Mouse (Mus musculus) retina, postnatal 7 days (tissue): ENCODE results near the gene Pax2.

ENCODE experiments used
- DNase-seq: peaks from one replicate; pipeline ENCODE4 v3.0.0-alpha.2; 2012; ENCODE audit warnings: low read depth, low spot score

Pax2 gene

GRCm38 (mm10) chr19:44755693-44756420, at the start of gene Pax2:
Gene Pax2 (plus strand): TSS chr19:44756045.
- DNase-seq, result no peak

DNA sequence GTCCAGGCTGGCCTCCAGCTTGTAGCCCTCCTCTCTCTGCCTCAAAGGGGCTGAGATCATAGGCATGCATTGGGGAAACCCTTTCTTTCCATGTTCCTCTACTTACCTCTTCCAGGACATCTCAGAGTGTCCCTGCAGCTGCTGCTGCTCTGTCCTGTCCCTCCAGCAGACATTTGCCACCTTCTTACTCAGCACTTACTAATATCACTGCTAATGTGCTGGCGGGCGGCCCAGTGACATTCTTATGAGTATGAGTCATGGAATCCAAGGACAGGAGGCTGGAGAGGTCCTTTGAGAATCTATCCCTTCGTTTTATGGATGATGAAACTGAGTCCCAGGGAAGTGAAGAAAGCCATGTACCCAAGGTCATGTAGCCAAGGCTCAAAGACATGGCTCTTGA, 47.0 kb upstream of the Pax2 start:
- no peak for DNase-seq

- DNase-seq, result no peak
Observed at GRCm38 (mm10) chr19:44716731-44717600, 38.9 kb upstream of the Pax2 start.

GRCm38 (mm10) chr19:44719292-44720193, 36.3 kb upstream of the Pax2 start:
- no peak for DNase-seq

- DNase-seq, result no peak
Observed at GRCm38 (mm10) chr19:44720194-44720521, 35.7 kb upstream of the Pax2 start.

- DNase-seq, result no peak
Observed at GRCm38 (mm10) chr19:44723611-44724440, 32.0 kb upstream of the Pax2 start.

GRCm38 (mm10) chr19:44725951-44726791, 29.7 kb upstream of the Pax2 start:
- no peak for DNase-seq

DNA sequence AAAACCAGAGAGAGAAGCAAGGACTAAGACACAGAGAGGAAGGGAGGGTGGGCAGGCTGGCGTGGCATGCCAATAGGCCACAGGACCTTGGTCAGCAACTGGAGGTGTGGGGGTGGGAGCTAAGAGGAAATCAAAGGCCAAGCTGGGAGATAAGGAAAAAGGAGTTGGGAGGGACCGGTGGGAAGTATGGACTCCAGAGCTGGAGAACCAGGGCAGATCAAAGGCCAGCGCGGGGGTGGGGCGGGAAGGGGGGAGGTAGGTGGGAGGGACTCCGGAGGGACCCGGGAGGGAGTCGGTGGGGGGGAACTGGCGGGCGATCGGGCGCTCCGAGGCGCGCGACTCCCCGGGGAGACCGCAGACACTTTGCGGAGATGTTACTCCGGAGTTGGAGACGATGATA, 21.7 kb upstream of the Pax2 start:
- DNase-seq, result no peak

GRCm38 (mm10) chr19:44734682-44735081, 21.2 kb upstream of the Pax2 start:
- DNase-seq, result no peak

DNA sequence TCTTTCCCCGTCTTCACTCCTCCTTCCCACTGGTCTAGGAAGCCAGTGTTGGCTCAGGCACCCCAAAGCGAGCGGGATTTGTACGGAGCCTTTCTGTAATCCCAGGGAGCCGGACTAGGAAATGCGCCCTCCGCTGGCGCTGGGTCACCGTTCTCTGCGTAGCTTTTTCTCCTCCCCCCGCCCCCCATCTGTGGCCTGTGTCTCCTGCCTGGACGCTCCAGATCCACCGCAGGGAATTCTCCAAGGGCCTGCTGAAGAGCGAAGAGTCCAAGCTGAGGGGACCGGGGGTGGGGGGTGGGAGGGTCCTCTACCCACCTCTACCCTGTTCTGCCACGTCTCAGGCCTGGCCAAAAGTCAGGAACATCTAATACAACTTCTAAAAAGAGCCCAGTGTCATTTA, 15.5 kb upstream of the Pax2 start:
- DNase-seq, result no peak

- no peak for DNase-seq
Observed at GRCm38 (mm10) chr19:44741091-44741763, 14.6 kb upstream of the Pax2 start.

DNA sequence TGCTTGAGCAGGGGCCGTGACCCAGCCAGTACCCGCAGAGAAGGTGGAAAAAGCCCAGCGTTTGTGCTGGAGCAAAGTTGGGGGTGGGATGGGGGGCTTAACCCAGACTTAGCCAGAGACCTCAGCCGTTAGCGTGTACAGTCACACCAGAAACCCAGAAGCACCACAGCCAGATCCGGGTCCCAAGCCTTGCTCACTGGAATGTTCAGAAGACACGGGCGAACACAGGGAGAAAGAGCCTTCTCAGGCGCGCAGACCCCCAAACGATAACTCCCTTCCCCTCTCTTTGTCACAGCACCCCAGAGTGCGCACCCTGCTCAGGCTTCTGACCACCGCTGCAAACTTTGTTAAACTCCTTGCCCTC, 14.1 kb upstream of the Pax2 start:
- DNase-seq, result no peak

DNA sequence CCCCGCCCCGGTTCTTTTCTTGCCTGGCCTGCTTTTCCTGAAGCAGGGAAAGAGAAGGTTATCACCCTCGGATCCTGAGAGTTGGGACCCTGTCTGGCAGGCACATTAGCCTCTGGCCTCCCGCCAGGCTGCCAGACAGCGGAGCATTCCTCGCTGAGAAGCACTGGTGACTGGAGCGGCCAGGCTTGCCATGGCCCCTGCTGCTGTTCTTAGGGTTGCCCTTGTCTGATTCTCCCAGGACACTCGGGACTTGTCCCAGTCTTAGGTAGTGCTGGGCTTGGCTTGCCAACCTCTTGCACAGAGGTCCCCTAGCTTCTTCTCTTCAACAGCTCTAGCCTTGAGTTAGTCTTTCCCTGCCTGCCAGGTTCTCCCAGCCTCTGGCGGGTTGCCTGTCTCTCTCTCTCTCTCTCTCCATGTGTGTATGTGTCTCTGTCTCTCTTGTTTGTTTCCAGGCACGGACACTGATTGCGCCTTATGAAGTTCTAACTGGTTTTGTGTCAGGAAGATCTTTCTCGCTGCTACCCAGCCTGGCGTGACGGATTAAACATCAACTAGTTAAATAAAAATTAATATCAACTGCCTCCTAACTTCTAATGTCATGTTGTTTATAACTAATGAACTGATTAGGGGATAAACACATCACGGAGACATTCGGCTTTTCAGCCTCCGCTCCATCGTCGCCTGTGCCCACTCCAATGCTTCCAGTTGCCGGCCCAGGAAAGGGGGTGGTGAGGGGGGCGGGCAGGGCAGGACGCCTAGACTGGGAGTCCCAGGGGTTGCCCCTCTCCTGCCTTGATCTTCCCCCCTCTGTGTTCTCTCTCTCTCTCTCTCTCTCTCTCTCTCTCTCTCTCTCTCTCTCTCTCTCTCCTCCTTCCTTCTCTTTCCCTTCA, 13.5 kb upstream of the Pax2 start:
- no peak for DNase-seq

GRCm38 (mm10) chr19:44743021-44743415, 12.8 kb upstream of the Pax2 start:
- DNase-seq, result no peak

DNA sequence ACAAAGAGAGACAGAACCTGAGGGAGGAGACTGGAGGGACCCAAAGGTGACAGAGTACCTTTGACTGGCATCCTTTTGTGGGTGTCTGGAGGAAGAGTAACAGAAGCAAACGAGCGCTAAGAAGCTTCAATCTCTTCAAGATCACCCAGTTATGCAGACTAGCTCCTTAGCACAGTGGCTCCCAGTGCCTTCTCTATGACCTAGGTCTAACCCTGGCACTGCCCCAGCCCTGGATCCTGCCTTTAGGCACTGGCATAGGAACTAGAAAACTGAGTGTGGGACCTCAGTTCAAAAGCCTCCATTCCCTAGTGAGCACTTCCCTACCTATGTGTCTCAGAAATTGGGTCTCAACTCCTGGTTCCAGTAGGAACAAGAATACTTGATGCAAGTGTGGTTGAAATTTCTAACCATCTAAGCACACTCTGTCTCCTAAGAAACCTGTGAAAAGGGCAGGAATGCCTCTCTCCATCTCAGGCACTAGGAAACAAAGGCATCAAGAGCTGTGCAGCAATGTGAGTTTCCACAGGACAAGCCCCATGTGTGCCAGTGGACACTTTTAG, 11.8 kb upstream of the Pax2 start:
- no peak for DNase-seq

DNA sequence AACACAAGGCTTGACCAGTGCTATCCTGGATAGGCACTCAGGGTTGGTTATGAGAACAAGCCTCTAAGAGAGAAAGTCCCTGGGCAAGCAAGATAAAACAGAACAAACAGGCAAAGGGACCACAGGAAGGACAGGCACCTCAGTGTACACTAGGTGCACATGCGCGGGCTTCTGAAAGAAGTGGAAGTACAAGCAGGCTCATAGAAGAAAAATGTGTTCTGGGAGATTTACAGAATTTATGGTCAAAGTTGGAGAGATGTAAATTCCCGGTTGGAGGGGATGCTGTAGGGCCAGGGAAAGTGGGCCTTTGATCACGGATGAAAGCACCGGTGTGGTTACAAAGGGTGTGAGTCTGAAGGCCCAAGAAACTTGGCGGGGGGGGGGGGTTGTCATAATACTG, 10.1 kb upstream of the Pax2 start:
- no peak for DNase-seq

DNA sequence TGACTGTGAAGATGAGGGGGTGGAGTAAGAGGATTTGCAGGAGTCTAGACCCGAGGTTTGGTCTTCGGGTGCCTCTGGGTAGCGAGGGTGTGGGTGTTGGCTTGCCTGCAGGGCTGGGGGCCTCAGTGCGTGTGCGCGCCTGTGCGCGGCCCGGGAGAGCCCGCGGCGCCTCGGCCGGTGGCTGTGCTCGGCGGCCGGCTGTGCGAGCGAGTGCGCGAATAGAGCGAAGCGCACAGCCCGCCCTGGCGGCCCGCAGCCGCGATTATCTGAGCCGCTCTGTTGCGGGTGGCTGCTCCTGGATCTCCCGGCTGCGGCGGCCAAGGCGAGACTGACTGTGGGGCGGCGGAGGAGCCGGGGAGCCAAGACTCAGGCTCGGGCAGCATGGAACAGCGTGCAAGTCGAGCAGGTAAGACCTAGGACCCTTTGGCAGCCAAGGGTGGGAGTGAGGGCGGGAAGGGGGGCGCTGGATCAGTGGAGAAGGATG, 9.3 kb upstream of the Pax2 start:
- DNase-seq, result no peak

DNA sequence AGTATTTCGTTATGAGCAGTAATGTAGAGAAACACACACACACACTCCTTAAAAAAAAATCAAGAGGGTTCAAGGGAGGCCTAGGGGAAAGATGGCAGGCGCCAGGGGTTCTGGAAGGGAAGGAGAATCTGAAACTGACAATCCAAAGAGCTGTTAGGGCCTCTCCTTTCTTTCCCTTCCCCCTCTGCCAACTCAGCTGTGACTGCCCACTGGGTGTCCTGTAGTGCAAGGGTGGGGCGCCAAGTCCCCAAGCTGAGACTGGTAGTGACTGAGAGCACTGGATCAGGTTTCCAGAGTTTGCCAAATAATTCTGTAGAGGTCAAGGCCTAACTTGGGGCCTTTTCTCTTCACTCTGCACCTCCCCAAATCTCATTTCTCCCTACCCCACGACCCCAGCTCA, 8.4 kb upstream of the Pax2 start:
- DNase-seq, result no peak
